Mouse (Mus musculus): Measurements from ENCODE around the gene Gm20388. TPM values are rescaled to one million over a fixed set of nuclear protein-coding genes. Genes with fewer than 3 reads are reported as not detected.

The Gm20388 gene
- total RNA-seq, 2 experiments from 2014 or later: 12.7 TPM; not detected in 1

DNA sequence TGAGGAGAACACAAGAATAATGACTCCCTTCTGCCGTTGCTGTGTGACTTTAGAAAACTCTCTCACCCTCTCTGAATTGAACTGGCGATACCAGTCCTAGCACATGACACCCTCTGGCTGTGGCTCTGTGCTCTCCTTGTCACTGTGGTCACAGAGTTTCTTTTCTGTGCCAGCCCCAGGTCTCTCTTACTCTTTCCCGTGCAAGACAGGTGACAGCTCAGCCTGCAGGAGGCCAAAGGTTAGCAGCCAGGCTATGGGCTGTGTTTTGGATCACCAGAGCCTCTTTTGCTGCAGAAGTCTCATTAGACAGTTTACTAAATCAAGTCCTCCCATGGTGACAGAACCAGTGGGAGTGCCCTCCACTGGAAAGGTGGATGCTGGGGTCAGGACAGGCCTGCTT, 463.0 kb downstream of the Gm20388 start:
- no peak for DNase-seq

DNA sequence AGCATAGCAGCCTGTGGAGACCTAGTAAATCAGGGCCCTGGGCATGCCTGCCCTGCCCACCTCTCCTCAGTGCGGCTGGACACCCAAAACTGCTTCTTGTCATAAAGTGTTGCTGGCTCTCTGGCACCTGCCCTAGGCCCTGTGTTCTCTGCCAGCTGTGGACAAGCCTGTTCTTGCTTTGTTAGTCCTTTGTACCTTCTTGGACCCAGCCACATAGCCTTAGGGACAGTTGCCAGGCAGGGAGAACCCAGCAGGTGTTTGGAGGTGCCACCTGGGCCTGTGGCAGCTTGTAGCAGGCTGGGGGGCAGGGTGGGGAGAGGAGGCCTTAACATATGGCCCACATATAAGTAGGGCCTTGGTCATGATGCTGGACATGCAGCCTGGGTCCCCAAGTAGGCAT, 463.4 kb downstream of the Gm20388 start:
- DNase-seq: no peak

DNA sequence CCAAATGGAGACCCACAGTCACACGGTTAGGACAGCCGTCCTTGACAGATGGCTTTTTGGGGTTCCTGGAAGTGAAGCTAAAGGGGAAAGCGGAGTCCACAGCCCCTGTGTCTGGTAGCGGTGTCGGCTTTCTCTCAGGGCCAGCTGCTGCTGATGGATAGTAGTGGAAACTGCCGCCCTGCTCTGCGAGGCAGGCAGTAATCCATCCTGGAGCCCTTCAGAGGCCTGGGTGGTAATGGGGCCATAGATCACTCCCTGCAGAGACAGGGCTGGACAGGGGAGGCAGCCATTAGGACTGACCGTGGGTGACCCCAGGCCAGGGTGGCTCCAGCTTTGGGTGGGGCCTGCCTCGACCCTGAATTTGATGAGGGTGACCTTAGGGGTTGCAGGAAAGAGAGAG, 463.9 kb downstream of the Gm20388 start:
- DNase-seq: no peak

DNA sequence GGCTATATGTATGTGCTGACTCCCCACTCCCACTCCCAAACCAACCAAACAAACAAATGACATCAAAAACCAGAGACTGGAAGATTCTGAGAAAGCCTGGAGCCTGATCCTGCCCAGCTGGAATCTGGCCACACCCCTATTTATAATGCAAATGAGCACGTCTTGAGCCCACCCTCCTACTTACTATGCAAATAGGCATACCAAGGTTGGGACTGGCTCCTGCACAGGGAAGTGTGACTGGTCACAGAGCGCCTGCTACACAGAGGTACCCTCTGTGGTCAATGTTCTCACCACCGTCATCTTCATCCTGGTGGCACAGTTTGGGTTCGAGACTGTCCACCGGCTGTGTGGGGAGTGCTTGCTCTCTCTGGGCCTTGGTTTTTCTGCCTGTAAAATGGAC, 464.5 kb downstream of the Gm20388 start:
- no peak for DNase-seq

DNA sequence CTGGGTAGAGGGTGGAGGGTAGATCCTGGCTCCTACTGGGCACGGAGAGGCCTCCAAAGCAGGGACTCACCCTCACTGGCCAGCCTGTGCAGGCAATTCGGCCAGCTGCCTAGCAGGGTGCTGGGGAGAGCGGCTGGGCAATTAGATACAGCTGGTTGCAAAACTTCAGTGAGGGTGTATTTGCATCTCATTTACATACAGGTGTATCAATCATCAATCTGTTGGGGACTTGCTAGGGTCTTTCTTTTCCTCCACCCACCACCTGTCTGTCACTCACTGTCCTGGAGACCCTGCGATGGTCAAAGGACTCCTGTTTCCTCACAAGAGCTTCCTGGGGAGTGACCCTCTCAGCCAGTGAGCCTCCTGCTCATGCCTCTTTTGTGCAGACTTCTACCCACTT, 465.6 kb downstream of the Gm20388 start:
- DNase-seq: no peak

DNA sequence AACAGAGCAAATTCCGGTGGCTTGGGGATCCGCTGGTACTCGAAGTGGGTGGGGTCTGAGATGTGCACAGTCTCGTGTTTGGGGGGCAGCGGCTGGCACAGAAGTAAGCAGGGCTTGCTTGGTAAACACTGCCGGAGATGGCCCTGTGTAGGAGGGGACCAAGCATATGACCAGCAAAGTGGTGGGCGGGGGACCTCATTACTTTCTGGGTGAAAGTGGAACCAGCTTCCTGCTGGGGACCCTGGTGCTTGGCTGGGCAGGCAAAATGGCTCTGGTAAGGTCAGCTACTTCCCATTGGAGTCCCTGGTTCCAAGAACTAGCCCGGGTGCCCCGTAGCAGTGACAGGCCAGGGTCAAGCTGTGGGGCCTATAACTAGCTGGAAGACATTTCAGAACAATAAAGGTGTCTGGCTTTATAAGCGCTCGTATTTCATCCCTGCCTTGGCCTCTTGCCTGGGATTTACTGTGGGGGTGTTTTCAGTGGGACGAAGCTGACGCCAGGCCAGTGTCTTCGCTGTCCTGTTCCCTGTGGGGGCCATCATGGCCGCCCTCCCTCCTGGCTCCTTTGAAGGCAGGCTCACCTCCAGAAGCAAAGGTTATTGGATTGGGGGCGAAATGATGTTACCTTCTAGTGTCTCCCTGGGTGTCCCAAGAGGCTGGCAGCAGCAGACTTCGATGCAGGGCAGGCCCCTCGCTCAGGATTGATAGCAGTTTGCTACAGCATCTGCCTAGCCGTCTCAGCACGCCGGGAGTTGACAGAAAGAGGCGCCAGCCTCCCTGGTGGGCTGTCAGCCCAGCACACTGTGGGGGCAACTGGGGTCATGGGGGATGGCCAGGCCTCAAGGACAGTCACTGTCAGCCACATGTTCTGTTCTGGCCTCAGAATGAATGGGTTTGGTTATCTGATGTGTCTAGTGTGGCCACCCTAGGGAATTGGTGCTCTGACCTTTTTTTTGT, 466.5 kb downstream of the Gm20388 start:
- DNase-seq: no peak

DNA sequence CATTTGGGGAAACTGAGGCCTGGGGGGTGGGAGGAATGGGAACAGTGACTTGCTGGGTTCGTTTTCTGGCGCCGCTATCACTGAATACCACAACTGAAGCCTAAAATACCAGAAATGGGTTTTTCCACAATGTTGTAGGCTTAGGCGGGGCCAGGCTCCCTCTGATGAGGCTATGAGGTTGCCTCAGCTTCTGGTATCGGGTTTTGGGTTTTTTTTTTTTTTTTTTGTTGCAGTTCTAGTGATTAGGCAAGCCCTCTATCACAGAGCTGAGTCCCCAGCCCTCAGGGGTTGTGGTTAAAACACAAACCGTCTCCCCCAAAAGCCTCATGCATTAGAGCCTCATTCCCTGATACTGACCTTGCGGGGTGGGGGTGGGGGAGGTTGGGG, 467.2 kb downstream of the Gm20388 start:
- no peak for DNase-seq

DNA sequence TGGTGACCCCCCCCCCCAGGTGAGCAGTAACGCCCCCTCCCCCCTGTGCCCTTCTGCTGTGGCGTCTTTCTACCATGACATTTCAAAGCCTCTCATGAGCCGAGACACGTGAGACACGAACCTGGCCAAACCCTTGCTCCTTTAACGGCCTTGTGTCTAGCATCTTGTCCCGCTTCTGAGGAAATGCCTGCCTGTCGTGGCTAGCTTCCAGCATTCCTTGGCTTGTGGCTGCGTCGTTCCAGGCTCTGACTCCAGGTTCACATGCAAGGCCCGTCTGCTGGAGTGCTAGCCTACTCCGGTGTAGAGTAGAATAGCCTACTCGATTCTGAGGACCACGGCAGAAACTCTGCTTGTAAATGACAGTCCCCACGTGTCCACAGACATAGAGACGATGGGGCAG, 467.7 kb downstream of the Gm20388 start:
- no peak for DNase-seq

DNA sequence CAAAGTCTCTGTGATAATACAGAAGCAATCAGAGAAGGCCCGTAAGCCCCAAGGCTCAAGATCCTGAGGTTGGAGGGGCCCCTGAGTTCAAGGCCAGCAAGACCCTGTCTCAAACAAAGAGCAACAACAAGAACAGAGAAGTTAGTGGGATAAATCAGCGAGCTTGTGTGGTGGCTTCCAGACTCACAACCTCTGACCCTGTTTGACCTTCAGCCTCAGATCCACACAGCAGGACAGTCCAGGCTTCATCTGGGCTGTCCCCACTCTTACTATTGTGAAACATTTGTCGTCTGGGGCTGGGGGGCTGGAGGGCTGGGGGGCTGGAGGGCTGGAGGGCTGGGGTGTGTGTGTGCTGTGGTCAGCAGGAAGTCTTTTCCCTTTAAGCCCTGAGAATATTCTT, 468.4 kb downstream of the Gm20388 start:
- DNase-seq: no peak

DNA sequence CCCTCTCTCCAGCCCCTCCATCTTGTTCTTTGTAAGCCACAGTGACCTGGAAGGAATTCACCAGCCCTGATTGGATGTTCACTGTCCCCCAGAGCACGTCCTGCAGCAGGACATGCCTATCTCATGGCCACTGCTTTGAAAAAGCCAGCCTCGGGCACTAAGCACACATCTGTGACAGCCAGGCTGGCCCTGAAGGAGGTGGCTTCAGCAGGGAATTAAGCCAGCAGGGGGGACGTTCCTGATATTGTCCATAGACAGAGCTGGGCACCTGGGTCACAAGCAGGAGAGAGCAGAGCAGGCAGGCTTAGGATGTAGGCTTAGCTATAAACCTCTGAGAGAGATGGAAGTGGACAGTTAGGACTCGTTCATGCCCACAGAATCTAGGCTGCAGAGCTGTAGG, 471.2 kb downstream of the Gm20388 start:
- no peak for DNase-seq

DNA sequence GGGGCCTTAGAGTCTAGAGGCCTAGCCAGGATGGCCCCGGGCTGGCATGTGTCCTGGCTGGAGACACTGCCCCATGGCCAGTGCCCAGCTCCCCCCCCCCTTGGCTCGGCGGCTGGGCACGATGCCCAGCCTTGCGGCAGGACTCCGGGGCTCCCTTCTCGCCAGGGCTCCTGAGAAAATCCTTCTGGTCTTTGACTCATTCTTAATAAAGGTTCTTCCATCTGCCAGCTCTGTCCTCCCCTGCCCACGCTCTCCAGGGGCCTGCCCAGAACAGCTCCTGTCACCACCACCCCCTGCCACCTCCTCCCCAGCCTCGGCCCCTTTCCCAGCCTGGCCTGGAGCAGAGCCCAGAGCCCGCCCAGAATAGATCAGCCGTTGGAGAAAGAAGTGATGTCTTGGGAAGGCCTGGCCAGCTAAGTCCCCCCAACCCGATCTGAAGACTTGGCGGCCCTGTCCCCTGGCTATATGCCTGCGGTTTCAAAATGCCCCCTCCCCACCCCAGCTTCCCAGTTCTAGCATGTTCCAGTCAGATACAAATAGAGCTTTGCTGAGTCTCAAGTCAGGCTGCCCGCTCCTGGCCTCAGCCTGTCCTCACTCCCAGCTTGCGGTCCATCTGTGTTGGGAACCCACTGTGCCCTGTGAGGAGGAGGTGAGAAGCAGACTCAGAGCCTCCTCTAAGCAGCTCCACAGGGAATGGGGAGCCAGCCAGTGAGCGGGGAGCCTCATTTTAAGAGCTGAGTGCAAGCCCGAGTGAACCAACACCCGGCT, 472.0 kb downstream of the Gm20388 start:
- peak; percentile 90 to 94 for DNase-seq

DNA sequence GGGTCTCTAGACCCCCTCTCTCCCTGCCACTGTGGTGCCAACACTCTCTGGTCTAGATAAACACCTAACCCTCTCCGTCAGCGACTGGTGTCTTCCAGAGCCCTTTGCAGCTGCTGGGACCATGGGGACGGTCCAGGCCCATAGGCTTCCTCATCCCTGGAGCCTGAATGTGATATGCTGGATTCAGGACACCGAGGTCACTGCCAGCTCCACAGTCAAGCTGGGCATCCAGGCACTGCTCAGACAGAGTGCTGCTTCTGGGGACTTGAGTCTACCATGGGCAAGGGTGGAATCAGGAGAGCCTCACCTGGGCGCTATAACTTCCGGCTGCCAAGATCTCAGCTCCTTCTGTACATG, 472.5 kb downstream of the Gm20388 start:
- DNase-seq: no peak

DNA sequence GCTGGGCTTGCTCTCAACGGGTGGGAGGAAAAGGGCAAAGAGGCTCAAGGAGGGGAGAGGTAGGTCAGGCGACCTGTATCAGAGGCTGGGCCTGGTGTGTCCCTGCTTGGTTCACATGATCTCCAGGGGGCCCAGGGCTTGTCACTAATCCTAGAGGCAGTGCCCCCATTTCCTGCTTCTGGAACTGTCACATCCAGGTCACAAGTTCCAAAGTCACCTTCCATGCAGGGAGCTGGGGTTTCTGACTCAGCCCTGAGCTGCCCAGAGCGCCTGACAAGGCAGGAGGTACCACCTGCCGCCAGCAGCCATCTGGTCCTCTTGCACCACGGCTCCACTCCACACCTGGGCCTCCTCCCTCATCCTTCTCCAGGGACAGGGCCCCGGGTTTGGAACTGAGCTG, 473.1 kb downstream of the Gm20388 start:
- no peak for DNase-seq

DNA sequence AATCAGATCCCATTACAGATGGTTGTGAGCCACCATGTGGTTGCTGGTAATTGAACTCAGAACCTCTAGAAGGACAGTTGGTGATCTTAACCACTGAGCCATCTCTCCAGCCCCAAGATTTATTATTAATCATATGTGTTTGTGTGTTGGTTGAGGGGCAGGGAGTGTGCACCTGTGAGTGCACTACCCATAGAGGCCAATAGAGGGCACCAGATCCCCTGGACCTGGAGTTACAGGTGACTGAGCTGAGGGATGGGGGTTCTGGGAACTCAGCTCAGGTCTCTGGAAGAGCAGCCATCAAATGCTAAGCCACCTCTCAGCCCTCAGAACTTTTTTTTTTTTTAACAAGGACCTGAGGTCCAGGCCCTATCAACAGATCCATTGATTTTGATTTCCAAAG, 474.1 kb downstream of the Gm20388 start:
- DNase-seq: no peak

DNA sequence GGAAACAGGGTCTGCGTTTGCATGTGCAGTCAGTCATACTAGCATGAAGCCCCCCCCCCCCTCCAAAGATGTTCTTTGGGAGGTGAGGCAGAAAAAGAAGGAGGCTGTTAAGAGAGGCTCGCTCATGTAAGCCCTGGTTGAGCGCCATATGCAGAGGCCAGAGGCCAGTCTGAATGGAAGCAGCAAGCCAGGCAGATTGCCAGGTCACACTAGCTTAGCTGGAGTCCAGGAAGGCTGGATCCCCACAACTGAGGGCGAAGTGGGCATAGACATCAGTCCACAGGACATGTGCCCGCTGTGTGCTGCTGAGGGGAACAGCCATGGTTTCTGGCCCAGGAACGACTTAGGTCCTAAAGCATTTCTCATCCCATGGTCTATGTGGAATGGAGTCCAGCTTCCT, 477.6 kb downstream of the Gm20388 start:
- DNase-seq: no peak

DNA sequence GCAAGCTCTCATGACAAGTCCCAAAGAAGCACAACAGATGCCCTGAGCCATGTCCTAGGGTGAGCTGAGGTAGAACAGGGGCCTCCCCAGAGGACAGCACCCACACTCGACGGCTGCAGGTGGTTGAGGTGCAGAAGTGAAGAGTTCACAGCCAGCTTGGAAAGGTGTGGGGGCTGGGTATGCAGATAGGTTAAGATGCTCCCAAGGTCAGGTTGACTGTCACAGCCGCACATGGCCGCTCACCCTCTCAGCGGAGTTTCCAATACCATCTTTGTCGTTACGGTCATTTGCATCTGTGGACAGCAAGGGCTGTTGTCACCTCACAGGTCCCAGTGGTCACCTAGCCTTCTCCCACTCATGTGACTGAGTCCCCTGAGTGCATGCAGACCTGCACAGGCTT, 480.0 kb downstream of the Gm20388 start:
- DNase-seq: no peak

DNA sequence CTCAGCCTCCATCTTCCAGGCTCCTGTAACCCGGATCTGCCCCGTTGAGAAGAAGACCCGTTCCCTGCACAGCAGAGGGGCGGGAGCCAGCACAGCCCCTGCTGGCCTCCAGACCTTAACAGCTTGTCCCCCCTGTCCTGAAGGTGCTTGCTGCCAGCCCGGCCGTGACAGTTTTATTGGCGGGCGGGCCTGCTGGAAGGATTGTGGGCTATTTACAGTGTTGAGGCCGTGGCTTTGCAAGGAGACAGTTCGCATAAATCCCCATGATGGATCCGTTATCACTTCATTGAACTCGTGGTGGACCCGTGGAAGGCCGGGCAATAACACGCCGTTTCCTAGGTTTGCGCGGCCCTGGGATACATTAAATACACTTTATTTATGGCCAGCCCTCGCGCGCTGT, 481.2 kb downstream of the Gm20388 start:
- no peak for DNase-seq

DNA sequence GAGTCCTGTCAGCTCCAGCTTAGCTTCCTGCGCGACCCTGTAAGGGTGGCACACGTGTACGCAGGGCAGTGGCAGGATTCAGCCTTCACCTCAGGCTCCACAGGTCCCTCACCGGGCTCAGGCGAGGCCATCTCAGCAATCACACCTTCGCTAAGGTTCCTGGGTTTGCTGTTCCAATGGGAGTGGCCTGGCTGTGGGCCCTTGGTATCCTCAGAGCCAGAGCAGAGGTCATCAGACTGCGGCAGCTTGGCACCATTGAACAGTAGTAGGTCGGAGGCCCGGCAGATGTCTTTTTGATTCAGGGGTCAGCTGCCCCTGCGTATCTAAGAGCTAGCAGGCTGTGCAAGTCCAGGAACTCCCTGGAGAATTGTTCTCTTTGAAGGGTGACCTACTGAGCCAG, 482.4 kb downstream of the Gm20388 start:
- no peak for DNase-seq

DNA sequence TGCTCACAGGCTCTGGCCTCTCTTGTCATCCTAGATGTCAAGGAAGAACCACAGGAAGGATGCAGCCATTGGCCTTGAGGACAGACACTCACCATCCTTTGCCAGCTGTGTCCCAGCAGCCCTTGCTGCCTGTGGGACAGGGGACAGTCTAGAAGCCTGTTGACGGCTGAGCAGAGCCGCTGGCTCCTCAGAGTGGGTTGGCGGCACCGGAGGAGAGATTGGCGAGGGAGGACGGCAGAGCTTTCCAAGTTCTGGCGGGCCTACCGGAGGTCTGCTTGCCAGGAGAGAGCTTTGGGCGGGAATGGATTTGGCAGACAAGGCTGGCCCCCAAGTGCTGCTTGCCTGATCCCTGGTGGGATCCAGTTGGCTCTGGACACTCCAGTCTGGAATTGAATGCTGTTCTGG, 483.2 kb downstream of the Gm20388 start:
- DNase-seq: peak; percentile 64 to 68

DNA sequence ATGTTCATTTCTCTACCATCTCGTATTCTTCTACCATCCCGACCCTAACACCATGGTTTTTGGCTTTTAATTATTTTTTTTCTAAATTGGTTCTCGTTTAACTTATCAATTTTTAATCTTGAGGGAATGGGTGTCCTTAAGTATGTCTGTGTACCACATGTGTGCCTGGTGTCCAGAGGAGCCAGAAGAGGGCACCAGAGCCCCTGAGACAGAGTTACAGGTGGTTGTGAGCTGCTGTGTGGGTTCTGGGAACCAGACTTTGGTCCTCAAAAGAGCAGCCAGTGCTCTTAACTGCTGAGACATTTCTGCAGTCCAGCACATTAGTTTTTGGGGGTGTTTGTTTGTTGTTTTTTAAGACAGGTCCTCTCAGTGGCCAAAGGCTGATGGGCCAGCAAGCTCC, 485.3 kb downstream of the Gm20388 start:
- DNase-seq: no peak

DNA sequence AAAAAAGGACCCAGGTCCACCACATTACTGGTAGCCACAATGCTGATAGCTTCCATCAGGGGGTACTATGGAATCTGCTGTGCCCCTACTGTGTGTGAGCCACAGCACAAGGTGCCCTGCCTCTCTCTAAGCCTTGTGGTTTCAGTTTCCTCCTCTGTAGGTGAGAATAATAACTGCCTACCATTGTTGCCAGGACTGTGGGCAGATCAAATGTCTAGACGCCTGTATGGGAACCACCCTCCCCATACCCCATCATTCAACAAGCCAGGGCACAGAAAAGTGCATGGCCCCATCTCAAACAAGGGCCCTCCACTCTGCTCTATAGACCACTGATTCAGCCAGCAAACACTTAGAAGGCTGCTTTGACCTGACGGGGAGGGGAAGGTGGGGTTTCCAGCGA, 486.1 kb downstream of the Gm20388 start:
- no peak for DNase-seq

DNA sequence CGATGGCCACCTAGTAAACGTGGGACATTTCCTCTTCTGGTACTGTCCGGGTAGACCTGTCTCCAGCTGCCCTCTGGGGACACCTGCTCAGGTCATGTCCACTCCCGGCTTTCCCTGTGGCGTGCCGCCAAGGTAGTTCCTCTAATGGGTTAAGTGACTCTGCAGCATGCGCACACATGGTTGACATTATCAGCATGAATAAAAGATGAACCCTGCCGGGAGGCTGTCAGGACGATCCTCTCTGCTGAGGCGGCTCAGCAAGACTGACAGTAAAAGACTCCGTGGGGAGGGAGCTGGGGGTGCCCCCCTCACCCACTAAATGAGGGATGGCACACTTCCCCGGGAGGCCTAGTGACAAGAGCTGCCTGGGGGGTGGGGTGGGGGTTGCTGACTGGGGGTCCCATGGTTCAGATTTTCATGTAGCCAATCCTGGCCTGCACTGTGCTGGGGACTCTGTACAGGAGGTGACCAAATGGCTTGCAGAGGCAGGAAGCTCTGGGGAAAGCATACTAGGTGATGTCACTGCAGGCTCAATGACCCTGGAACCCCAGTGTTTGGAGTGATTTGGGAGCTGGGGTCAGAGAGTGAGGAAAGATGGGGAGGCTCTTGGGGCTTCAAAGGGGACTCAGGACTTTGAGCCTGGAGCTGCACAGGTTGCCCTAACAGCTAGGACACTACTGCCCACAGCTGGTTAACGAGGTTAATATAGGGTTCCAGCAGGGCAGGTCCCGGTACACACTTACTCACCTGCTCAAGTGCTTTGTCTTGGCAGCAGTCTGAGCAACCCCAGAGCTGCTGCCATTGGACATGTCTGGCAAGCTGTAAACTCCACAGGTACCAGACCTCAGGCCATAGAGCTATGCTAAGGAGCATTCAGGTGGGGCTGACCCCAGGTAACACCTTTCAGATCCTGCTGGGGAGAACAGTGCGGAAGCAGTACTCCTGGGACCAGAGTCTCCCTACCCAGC, 487.1 kb downstream of the Gm20388 start:
- DNase-seq: no peak
